Mouse (Mus musculus) neural tube, embryonic 14.5 days (tissue): Measurements from ENCODE around the gene Vwa8. TPM values are rescaled to one million over a fixed set of nuclear protein-coding genes. Genes with fewer than 3 reads are reported as not detected.

Experiments used
- ATAC-seq: fragments of 200-750 bp; cut with Nextera tagmentation; 2 replicates; pipeline ENCODE4 v1.8.0; 2017; ENCODE audit warnings: low read depth, mild to moderate bottlenecking, moderate TSS enrichment, moderate library complexity
- H3K27ac ChIP-seq: fragments of 300-500 bp; sonication (generic); 2 replicates; pipeline ENCODE4 v1.5.1; 2014; ENCODE audit warnings: low read depth, mild to moderate bottlenecking, control low read depth, low read length, moderate library complexity, mixed read lengths
- H3K27me3 ChIP-seq: fragments of 300-500 bp; sonication (generic); 2 replicates; pipeline ENCODE4 v1.6.1; 2014; ENCODE audit warnings: low read length; ENCODE audit not compliant: control insufficient read depth, insufficient read depth
- H3K36me3 ChIP-seq: fragments of 300-500 bp; sonication (generic); 2 replicates; pipeline ENCODE4 v1.6.1; 2014; ENCODE audit warnings: low read length, mixed read lengths; ENCODE audit not compliant: control insufficient read depth, insufficient read depth
- H3K4me1 ChIP-seq: fragments of 300-500 bp; sonication (generic); 2 replicates; pipeline ENCODE4 v1.6.1; 2014; ENCODE audit warnings: low read length; ENCODE audit not compliant: control insufficient read depth, insufficient read depth
- H3K4me2 ChIP-seq: fragments of 300-500 bp; sonication (generic); 2 replicates; pipeline ENCODE4 v1.6.1; 2014; ENCODE audit warnings: mild to moderate bottlenecking, low read depth, low read length, control low read depth
- H3K4me3 ChIP-seq: fragments of 300-500 bp; sonication (generic); 2 replicates; pipeline ENCODE4 v1.5.1; 2014; ENCODE audit warnings: low read depth, low read length, control low read depth, mixed read lengths
- H3K9ac ChIP-seq: fragments of 300-500 bp; sonication (generic); replicated peaks from 2 replicates; pipeline ENCODE4 v1.6.1; 2014; ENCODE audit warnings: low read depth, mild to moderate bottlenecking, control low read depth, low read length, mixed read lengths
- H3K9me3 ChIP-seq: fragments of 300-500 bp; sonication (generic); 2 replicates; pipeline ENCODE4 v1.6.1; 2016; ENCODE audit warnings: low read length; ENCODE audit not compliant: control insufficient read depth
- WGBS: fragments of 180-500 bp; shearing (Covaris S2); extraction: QIAGEN DNeasy Blood & Tissue Kit; methylation state at CpG from one replicate; pipeline ENCODE4 v1.1.7; 2014; 5-methylcytosine and 5-hydroxymethylcytosine counted together
- polyA plus RNA-seq: library from polyadenylated mRNA; unstranded; fragments of >200 nt; fragmentation: Nextera tagmentation; extraction: Ambion mirVana; gene quantifications from 2 replicates; pipeline ENCODE4 v1.2.1, GENCODE M21; 2014

Vwa8 gene
- polyA plus RNA-seq, 1 experiment from 2014 or later: 8.7 TPM

DNA sequence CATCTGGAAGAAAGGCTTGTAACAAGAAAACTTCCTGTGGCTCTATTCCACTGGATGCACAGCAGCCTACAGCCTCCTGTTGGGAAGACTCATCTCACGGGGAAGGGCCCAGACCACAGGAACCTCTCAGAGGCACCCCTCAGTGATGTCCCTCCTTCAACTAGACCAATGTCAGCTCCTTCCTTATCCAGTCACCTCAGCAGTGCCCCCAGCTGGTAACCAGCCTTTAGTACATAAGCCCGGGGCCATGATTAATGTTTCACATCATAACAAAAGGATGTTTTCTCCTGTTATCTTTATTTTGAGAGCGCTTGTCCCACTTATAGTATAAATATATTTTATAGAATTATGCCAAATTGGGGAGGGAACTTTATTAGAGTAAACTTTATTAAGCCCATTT is 181.9 kb downstream of the Vwa8 start:
- H3K4me3 ChIP-seq: no peak overlapping the region
- no peak overlapping the region for H3K27ac ChIP-seq
- WGBS: 92% methylated on average over 3 of the region's 3 CpGs
- no peak overlapping the region for H3K9ac ChIP-seq
- H3K4me1 ChIP-seq: no peaks in the 10 kb centered on the region
- no peaks in the 10 kb centered on the region for H3K27me3 ChIP-seq
- no peak for ATAC-seq
- H3K4me2 ChIP-seq: no peak overlapping the region
- no peaks in the 10 kb centered on the region for H3K36me3 ChIP-seq
- H3K9me3 ChIP-seq: no peaks in the 10 kb centered on the region

DNA sequence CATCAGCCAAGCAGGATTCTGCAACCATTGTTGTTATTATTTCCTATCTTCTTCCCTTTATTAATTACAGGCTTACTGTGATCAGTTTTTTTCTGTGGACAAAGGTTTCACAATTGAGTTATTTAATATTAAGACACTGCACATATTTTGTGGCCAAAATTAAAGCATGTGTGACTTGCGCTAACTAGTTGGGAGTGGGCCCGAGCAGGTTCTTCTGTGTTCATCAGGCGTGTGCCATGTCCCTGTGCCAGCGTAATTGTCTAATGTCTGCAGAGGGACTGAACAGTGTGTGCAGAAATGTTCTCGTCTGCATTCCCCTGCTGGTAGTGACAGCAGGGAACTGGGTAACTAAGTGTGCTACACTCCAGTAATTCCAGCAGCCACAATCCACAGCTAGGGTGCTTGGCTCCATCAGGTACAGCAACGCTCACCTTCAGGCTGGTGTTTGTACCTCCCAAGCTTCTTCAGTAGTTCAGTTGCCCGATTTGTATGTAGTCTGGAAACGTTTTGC is 182.4 kb downstream of the Vwa8 start:
- WGBS: 85% methylated on average over 8 of the region's 8 CpGs
- no peaks in the 10 kb centered on the region for H3K4me1 ChIP-seq
- no peaks in the 10 kb centered on the region for H3K36me3 ChIP-seq
- no peak overlapping the region for H3K27ac ChIP-seq
- no peak for ATAC-seq
- H3K4me3 ChIP-seq: no peak overlapping the region
- no peak overlapping the region for H3K4me2 ChIP-seq
- H3K9ac ChIP-seq: no peak overlapping the region
- H3K9me3 ChIP-seq: no peaks in the 10 kb centered on the region
- no peaks in the 10 kb centered on the region for H3K27me3 ChIP-seq

DNA sequence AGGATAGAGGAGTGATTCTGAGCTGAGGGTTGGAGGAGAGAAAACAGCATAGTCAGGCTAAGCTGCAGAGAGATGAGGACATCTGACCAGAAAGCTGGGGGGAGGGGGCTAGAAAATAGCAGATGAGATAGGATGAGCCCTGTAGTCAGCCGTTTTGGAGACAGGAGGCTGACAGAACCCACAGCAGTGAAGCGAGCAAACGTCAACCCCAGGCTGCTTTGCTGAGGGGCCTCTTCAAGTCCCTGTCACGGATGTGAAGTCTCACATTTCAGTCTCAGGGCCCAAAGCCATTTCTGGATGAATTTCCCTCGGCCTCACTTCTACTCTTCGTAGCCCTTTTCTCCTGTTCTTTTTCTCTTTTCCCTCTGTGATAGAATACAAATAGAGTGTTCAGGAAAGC is 184.5 kb downstream of the Vwa8 start:
- no peaks in the 10 kb centered on the region for H3K9me3 ChIP-seq
- no peak overlapping the region for H3K9ac ChIP-seq
- H3K4me1 ChIP-seq: no peaks in the 10 kb centered on the region
- no peaks in the 10 kb centered on the region for H3K27me3 ChIP-seq
- H3K4me3 ChIP-seq: no peak overlapping the region
- no peaks in the 10 kb centered on the region for H3K36me3 ChIP-seq
- no peak for ATAC-seq
- no peak overlapping the region for H3K27ac ChIP-seq
- no peak overlapping the region for H3K4me2 ChIP-seq
- 67% methylated on average over 6 of the region's 6 CpGs for WGBS

DNA sequence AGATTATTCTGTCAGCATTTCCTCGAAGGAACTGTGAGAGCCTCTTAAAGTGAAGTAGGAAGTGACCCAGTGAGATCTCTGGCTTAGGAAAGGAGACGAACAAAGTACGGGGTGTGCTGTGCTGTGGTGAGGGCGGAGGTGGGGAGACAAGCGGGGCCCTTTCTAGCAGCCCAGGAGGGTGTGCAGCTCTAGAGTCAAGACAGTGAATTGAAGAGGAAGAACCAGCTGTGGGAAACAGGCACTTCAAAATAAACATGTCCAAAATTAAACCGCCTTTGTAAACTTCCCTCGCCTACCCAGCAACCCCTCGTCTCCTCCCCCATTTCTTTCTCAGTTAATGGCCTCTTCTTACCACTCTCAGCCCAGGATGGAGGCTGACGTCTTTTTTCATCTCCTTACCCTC is 185.7 kb downstream of the Vwa8 start:
- Histone ChIP-seq H3K27me3 (no peaks in the 10 kb centered on the region), H3K9me3 (no peaks in the 10 kb centered on the region), H3K4me3 (no peak overlapping the region), H3K36me3 (no peaks in the 10 kb centered on the region), H3K4me2 (no peak overlapping the region), H3K4me1 (no peaks in the 10 kb centered on the region), H3K27ac (no peak overlapping the region), H3K9ac (no peak overlapping the region)
- WGBS: 66% methylated on average over 9 of the region's 9 CpGs
- ATAC-seq: no peak

- no peaks in the 10 kb centered on the region for H3K9me3 ChIP-seq
- no peak overlapping the region for H3K27ac ChIP-seq
- no peaks in the 10 kb centered on the region for H3K27me3 ChIP-seq
- ATAC-seq: no peak
- no peak overlapping the region for H3K9ac ChIP-seq
- no peaks in the 10 kb centered on the region for H3K36me3 ChIP-seq
- no peak overlapping the region for H3K4me2 ChIP-seq
- no peaks in the 10 kb centered on the region for H3K4me1 ChIP-seq
- H3K4me3 ChIP-seq: no peak overlapping the region
- 82% methylated on average over 9 of the region's 9 CpGs for WGBS
These were observed 186.7 kb downstream of the Vwa8 start for GRCm38 (mm10) chr14:79035575-79035974.

GRCm38 (mm10) chr14:79047186-79047585 is 198.3 kb downstream of the Vwa8 start:
- ATAC-seq: no peak
- H3K27me3 ChIP-seq: no peaks in the 10 kb centered on the region
- no peaks in the 10 kb centered on the region for H3K36me3 ChIP-seq
- H3K4me1 ChIP-seq: no peaks in the 10 kb centered on the region
- WGBS: 81% methylated on average over 2 of the region's 2 CpGs
- no peak overlapping the region for H3K4me3 ChIP-seq
- H3K9me3 ChIP-seq: no peaks in the 10 kb centered on the region
- H3K27ac ChIP-seq: no peak overlapping the region
- H3K9ac ChIP-seq: no peak overlapping the region
- H3K4me2 ChIP-seq: no peak overlapping the region

- H3K36me3 ChIP-seq: no peaks in the 10 kb centered on the region
These were observed 199.1 kb downstream of the Vwa8 start for GRCm38 (mm10) chr14:79047956-79048355.

GRCm38 (mm10) chr14:79049544-79049943 is 200.7 kb downstream of the Vwa8 start:
- WGBS: 46% methylated on average over 11 of the region's 11 CpGs
- no peaks in the 10 kb centered on the region for H3K36me3 ChIP-seq
- H3K27ac ChIP-seq: no peak overlapping the region
- no peak overlapping the region for H3K9ac ChIP-seq
- no peaks in the 10 kb centered on the region for H3K4me1 ChIP-seq
- no peak overlapping the region for H3K4me2 ChIP-seq
- no peaks in the 10 kb centered on the region for H3K9me3 ChIP-seq
- no peaks in the 10 kb centered on the region for H3K27me3 ChIP-seq
- peak; percentile 51; the same call in 1 of the 2 replicates for ATAC-seq
- no peak overlapping the region for H3K4me3 ChIP-seq

More at GRCm38 (mm10) chr14:79047956-79048355, 199.1 kb downstream of the Vwa8 start:
- no peak overlapping the region for H3K4me3 ChIP-seq
- H3K9ac ChIP-seq: no peak overlapping the region
- no peaks in the 10 kb centered on the region for H3K4me1 ChIP-seq
- H3K27ac ChIP-seq: no peak overlapping the region
- no peaks in the 10 kb centered on the region for H3K9me3 ChIP-seq
- ATAC-seq: no peak
- 84% methylated on average over 6 of the region's 6 CpGs for WGBS
- no peak overlapping the region for H3K4me2 ChIP-seq
- H3K27me3 ChIP-seq: no peaks in the 10 kb centered on the region

GRCm38 (mm10) chr14:79065636-79066035 is 216.8 kb downstream of the Vwa8 start:
- no peaks in the 10 kb centered on the region for H3K9me3 ChIP-seq
- H3K4me1 ChIP-seq: no peaks in the 10 kb centered on the region
- no peak overlapping the region for H3K27ac ChIP-seq
- no peaks in the 10 kb centered on the region for H3K27me3 ChIP-seq
- WGBS: 75% methylated on average over 3 of the region's 3 CpGs
- no peak overlapping the region for H3K4me2 ChIP-seq
- no peak for ATAC-seq
- H3K4me3 ChIP-seq: no peak overlapping the region
- H3K36me3 ChIP-seq: no peaks in the 10 kb centered on the region
- no peak overlapping the region for H3K9ac ChIP-seq
